Mouse (Mus musculus) Patski (cell line): ENCODE data around the gene Acap3. TPM values are rescaled to one million over a fixed set of nuclear protein-coding genes. Genes with fewer than 3 reads are reported as not detected.

Source experiments
- ATAC-seq: fragments of 100-300 bp; one replicate; pipeline ENCODE4 v1.8.0; 2021
- CTCF ChIA-PET: fragments of 350-600 bp; sonication (Branson Sonifier 250); formaldehyde crosslinking; loops from one replicate; lab custom pipeline; 2022; ENCODE audit warnings: inconsistent platforms; lab: Charles Lee
- POLR2A ChIA-PET: fragments of 350-600 bp; sonication (Branson Sonifier 250); formaldehyde crosslinking; loops from one replicate; lab custom pipeline; 2022; ENCODE audit warnings: antibody characterized with exemption, inconsistent platforms; lab: Charles Lee
- DNase-seq: peaks from one replicate; pipeline ENCODE4 v3.0.0-alpha.2; 2011; ENCODE audit warnings: low read depth, low spot score
- H3K27me3 ChIP-seq: fragments of 371-371 bp; one replicate; pipeline ENCODE4 v1.5.1; 2021
- CTCF ChIP-seq: fragments of 100-300 bp; IDR thresholded peaks from one replicate; pipeline ENCODE4 v1.5.1; 2021
- in situ Hi-C: fragments of 300-500 bp; cut with MboI; formaldehyde crosslinking; loops from 3 replicates; pipeline ENCODE4 v1.11.1; 2018; ENCODE audit warnings: low pct_unique_long_range_greater_than_20kb, mixed read lengths
- polyA plus RNA-seq: library from polyadenylated mRNA; unstranded; gene quantifications from one replicate; pipeline ENCODE4 v1.2.3, GENCODE M21; 2021

Acap3 gene
- polyA plus RNA-seq, 1 experiment from 2014 or later = 16.7 TPM

GRCm38 (mm10) chr4:155871404-155871803 is 20.2 kb upstream of the Acap3 start:
- TF ChIP-seq CTCF = no peak

GRCm38 (mm10) chr4:155883587-155883986 is 8.0 kb upstream of the Acap3 start:
- in situ Hi-C loops = no loop called here
- no peaks in the 10 kb centered on the region for H3K27me3 ChIP-seq
- DNase-seq (no peak), ATAC-seq (no peak)
- CTCF ChIA-PET = interaction anchor here (0.9 kb wide), 1 partner anchor 49 kb away, joined by 3 read pairs; no protein-coding TSS in a partner anchor
- no peak for TF ChIP-seq CTCF
- POLR2A ChIA-PET = no interaction called here

More at GRCm38 (mm10) chr4:155871404-155871803, 20.2 kb upstream of the Acap3 start:
- no peaks in the 10 kb centered on the region for H3K27me3 ChIP-seq
- DNase-seq (no peak), ATAC-seq (no peak)
- in situ Hi-C loops = no loop called here
- ChIA-PET CTCF (no interaction called here), POLR2A (no interaction called here)

- ChIA-PET CTCF (no interaction called here), POLR2A (interaction anchor here (0.8 kb wide), 1 partner anchor 11 kb away, joined by 3 read pairs; no protein-coding TSS in a partner anchor)
- in situ Hi-C loops = no loop called here
- no peaks in the 10 kb centered on the region for H3K27me3 ChIP-seq
- ATAC-seq (no peak), DNase-seq (no peak)
- no peak for TF ChIP-seq CTCF
Measured at GRCm38 (mm10) chr4:155886330-155886729, 5.3 kb upstream of the Acap3 start.

GRCm38 (mm10) chr4:155887674-155888073 is 3.9 kb upstream of the Acap3 start:
- DNase-seq = no peak

GRCm38 (mm10) chr4:155888181-155888580 is 3.4 kb upstream of the Acap3 start:
- H3K27me3 ChIP-seq = no peaks in the 10 kb centered on the region
- in situ Hi-C loops = no loop called here
- POLR2A ChIA-PET = no interaction called here
- DNase-seq = no peak
- TF ChIP-seq CTCF = no peak
- CTCF ChIA-PET = no interaction called here
- ATAC-seq = no peak

More at GRCm38 (mm10) chr4:155887674-155888073, 3.9 kb upstream of the Acap3 start:
- ATAC-seq = no peak
- TF ChIP-seq CTCF = no peak
- ChIA-PET POLR2A (no interaction called here), CTCF (no interaction called here)
- H3K27me3 ChIP-seq = no peaks in the 10 kb centered on the region
- in situ Hi-C loops = no loop called here

- POLR2A ChIA-PET = no interaction called here
- TF ChIP-seq CTCF = no peak
- CTCF ChIA-PET = no interaction called here
- H3K27me3 ChIP-seq = no peaks in the 10 kb centered on the region
- in situ Hi-C loops = no loop called here
- ATAC-seq = no peak
- no peak for DNase-seq
Measured at GRCm38 (mm10) chr4:155889316-155889715, 2.3 kb upstream of the Acap3 start.

GRCm38 (mm10) chr4:155891011-155891471 is 581 bp upstream of the Acap3 start:
- no peaks in the 10 kb centered on the region for H3K27me3 ChIP-seq
- CTCF ChIA-PET = no interaction called here
- no peak for ATAC-seq
- no peak for DNase-seq
- POLR2A ChIA-PET = no interaction called here
- TF ChIP-seq CTCF = no peak
- in situ Hi-C loops = loop anchor here (5.0 kb wide), 1 partner anchor 59 kb away; the partner anchor contains the start of gene Aurkaip1

- ATAC-seq (peak; percentile 78), DNase-seq (no peak)
- TF ChIP-seq CTCF = no peak
- no peaks in the 10 kb centered on the region for H3K27me3 ChIP-seq
- ChIA-PET POLR2A (no interaction called here), CTCF (no interaction called here)
- in situ Hi-C loops = loop anchor here (5.0 kb wide), 1 partner anchor 60 kb away; the partner anchor contains the start of gene Aurkaip1
Measured at GRCm38 (mm10) chr4:155892017-155892416, 395 bp downstream of the Acap3 start.

- no peak for TF ChIP-seq CTCF
- in situ Hi-C loops = loop anchor here (5.0 kb wide), 1 partner anchor 60 kb away; the partner anchor contains the start of gene Aurkaip1
- ATAC-seq (peak; percentile 9), DNase-seq (no peak)
- CTCF ChIA-PET = no interaction called here
- no peaks in the 10 kb centered on the region for H3K27me3 ChIP-seq
- POLR2A ChIA-PET = no interaction called here
Measured at GRCm38 (mm10) chr4:155892438-155893211, 1.0 kb downstream of the Acap3 start.

- CTCF ChIA-PET = no interaction called here
- POLR2A ChIA-PET = no interaction called here
- TF ChIP-seq CTCF = no peak
- in situ Hi-C loops = loop anchor here (5.0 kb wide), 1 partner anchor 61 kb away; the partner anchor contains the start of gene Aurkaip1
- no peak for ATAC-seq
- no peaks in the 10 kb centered on the region for H3K27me3 ChIP-seq
- DNase-seq = no peak
Measured at GRCm38 (mm10) chr4:155893212-155893690, 1.6 kb downstream of the Acap3 start.
